Mouse (Mus musculus): ENCODE results near the gene Rest. TPM values are rescaled to one million over a fixed set of nuclear protein-coding genes. Genes with fewer than 3 reads are reported as not detected.

Gene Rest
- polyA plus RNA-seq, 1 experiment from 2014 or later: 57.2 TPM

- Histone ChIP-seq H3K27me3 (no peaks in the 10 kb centered on the region), H3K4me1 (no peaks in the 10 kb centered on the region), H3K9me3 (no peaks in the 10 kb centered on the region), H3K36me3 (peaks cover 87% of the 10 kb centered on the region), H3K4me3 (no peak overlapping the region), H3K4me2 (replicated peaks) (no peak overlapping the region), H3K27ac (no peak overlapping the region), H3K9ac (no peak overlapping the region)
- WGBS: 74% methylated on average over 5 of the region's 5 CpGs
- ATAC-seq (ENCODE audit: low FRiP score, low read depth): no peak
Measured at GRCm38 (mm10) chr5:77330154-77330553, 64.9 kb downstream of the Rest start.

Small RNA genes lying within 50 kb of the gene (microRNA-seq; reads per million reads assigned to microRNA genes)
- gene Mir5098: not detected

Other genes starting within 250 kb of the Rest start
- gene Thegl, start 249.5 kb upstream of the Rest start, polyA plus RNA-seq (2015; fragmentation: Nextera tagmentation; extraction: Ambion mirVana): 0.20 TPM in 1 of 2 replicates, not detected in the other
- gene Hopx, start 150.4 kb upstream of the Rest start, polyA plus RNA-seq (2015; fragmentation: Nextera tagmentation; extraction: Ambion mirVana): 0.45 and 0.68 TPM in 2 replicates
- gene Spink2, start 54.0 kb upstream of the Rest start, polyA plus RNA-seq (2015; fragmentation: Nextera tagmentation; extraction: Ambion mirVana): 1.4 and 1.9 TPM in 2 replicates
- gene Noa1, start 44.6 kb downstream of the Rest start, polyA plus RNA-seq (2015; fragmentation: Nextera tagmentation; extraction: Ambion mirVana): 25.8 and 26.7 TPM in 2 replicates
- 67.9 and 71.4 TPM in 2 replicates for gene Polr2b, start 44.7 kb downstream of the Rest start, polyA plus RNA-seq (2015; fragmentation: Nextera tagmentation; extraction: Ambion mirVana)
- 33.4 and 35.0 TPM in 2 replicates for gene Igfbp7, start 142.6 kb downstream of the Rest start, polyA plus RNA-seq (2015; fragmentation: Nextera tagmentation; extraction: Ambion mirVana)